Mouse (Mus musculus) thymus, postnatal 10 days (tissue): ENCODE data around the gene Zfand6.

ENCODE experiments used
- DNase-seq, 2 experiments: peaks; one replicate each; pipeline ENCODE4 v3.0.0; 2021; ENCODE audit warnings: low spot score in 2 of 2

Gene Zfand6

DNA sequence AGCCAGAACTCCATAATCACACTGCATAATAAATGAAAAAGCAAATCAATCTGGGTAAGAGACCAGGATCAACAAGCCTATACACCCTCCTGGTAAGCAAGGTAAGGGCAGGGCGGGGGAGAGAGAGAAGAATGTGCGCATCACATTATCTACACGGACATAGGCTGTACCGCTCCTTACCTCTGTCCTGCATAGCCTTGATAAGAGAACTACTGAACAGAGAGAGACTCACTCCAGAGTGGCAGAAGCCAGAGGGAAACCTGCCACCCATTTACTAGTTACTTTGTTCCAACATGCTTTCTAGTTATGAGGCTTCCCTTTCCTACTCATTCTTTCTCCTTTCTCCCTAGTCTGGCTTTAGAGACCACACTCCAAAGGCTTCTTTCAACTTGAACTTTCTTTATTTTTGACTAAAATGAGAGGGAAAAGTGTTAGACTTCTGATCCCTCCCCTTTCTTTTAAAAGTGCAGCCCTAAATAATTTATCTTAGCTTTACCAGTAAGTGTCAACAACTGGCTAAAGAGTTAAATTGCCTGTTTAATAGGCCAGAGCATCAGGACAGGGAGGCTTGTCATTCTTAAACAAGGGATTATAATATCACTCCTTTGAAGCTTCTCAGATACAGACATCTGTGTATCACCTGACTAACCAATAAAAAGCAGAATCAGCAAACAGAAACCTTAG is 38.3 kb downstream of the Zfand6 start:
- DNase-seq: no peak

DNA sequence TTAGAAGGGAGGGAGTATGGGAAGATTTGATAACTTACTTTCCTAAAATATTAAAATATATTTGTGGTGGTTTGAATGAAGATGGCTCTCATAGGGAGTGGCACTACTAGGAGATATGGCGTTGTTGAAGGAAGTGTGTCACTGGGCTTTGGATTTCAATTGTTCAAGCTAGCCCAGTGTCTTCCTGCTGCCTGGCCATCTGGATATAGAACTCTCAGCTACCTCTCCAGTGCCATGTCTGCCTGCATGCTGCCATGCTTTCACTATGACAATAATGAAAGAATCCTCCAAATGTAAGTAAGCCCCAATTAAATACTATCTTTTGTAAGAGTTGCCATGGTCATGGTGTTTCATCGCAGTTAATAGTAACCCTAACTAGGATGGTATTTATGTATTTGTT is 40.7 kb downstream of the Zfand6 start:
- no peak for DNase-seq

DNA sequence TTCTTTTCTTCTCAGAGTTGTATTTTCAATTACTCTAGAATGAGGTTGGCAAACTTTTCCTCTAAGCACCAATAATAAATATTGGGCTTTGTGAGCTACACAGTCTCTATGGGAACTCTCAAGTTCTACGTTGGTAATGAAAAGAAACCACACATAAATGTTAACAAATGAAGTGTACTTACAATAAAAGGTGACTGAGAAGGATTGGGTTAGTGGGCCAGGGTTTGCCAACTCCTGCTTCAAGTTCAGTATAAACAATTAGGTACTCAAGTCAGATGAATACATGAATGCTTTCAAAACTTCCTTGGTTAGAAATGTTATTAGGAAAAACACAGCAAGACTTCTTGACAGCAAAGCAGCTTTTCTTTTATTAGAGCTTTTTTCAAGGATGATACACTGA is 43.5 kb downstream of the Zfand6 start:
- no peak for DNase-seq

DNA sequence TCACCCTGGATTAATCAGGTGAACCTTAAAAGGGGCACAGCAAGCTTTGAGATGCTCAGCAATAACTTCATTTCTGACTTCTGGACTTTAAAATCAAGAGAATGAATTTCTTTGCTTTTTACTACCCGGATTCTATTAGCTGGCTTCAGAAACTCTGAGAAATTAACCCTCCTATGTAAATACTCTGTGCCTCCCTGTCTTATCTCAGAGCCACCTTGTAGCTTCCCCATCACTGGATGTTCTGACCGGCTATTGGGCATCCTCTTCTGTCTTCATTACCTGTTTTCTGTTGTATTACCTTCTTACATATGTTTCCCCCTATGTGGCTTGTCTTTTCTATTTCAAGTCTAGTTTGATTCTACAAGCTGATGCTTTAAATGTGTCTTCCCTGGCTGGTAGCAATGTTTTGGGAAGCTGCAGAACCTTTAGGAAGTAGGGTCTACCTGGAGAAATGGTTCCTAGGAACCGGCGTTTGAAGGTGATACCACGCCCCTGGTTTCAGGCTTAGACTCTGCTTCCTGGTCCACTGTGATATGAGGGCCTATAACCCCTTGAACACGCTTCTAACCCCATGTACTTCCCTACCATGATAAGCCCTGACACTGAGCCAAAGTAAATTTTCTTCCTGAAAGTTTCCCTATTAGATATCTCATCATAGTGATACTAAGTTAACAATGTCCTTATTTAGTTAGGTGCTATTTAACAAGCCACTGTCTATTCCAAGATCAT is 46.3 kb downstream of the Zfand6 start:
- DNase-seq: no peak

DNA sequence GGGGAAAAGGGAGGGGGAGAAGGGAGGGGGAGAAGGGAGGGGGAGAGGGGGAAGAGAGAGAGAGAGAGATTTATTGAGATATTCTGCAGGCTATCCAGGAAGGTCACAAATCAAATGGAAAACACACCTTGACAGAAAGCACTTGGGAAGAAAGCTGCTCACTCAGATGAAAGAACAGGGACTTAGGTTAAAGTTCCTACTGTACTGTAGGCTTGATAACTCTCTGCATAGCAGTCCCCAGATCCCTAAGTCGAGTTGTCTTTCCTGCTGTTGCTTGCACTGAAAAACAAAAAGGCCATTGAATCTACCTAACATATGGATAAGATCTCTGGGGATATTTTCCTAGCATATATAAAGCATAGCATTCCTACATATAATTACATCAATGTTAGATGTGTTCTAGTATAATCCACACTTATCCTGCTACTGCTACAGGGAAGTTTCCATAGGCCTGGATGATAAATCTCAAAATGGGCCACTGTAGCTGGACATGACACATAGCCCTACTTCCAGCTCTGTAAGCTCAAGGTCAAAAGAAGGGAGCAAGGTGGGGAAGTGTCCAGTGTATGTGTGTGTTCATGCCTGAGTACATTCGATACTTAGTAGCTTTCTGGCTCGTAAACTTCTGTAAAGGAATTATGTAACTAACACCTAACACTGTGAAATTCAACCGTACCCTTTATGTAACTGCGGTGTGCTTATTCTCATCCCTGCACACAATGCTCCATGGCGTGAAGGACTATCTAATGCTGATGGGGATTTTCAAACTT is 47.4 kb downstream of the Zfand6 start:
- DNase-seq: no peak

DNA sequence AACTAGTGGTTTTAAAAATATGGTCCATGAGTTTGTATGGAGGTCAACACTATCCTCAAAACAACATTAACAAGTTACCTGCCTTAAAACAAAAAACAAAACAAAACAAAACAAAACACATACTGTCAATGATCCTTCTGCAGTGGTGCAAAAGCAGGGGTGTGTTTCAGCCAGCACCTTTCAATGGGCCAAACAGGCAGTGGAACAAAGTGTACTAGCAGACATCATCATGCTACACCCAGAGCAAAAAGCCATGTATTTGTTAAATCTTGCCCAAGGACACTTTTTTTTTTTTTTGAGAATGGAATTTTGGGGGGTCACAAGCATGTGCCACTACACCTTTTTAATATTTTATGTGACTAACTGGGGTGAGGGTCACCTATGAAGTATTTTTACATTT is 52.8 kb downstream of the Zfand6 start:
- DNase-seq: no peak

- no peak for DNase-seq
Measured at GRCm38 (mm10) chr7:84631878-84632277, 57.9 kb downstream of the Zfand6 start.

GRCm38 (mm10) chr7:84623718-84624117 is 66.0 kb downstream of the Zfand6 start:
- no peak for DNase-seq

GRCm38 (mm10) chr7:84620956-84621355 is 68.8 kb downstream of the Zfand6 start:
- DNase-seq: no peak

DNA sequence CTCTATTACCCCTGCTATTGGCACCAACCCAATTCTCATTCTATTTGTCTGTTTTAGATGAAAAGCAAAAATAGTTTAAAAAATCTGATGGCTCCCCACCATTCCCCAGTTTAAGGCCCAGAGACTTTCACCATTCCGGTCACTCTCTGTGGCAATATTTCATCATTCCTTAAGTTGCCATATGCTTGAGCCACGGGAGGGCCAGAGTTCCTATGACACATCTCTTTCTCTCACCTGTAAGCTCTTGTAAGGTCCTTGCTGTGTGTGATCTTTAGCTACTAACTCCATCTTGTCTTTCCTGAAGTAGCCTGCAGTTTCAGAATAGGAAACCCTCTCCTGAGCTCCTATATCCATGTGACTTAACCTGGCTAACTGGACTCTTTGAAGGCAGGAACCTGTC is 70.8 kb downstream of the Zfand6 start:
- no peak for DNase-seq

GRCm38 (mm10) chr7:84612445-84612844 is 77.3 kb downstream of the Zfand6 start:
- DNase-seq: no peak

DNA sequence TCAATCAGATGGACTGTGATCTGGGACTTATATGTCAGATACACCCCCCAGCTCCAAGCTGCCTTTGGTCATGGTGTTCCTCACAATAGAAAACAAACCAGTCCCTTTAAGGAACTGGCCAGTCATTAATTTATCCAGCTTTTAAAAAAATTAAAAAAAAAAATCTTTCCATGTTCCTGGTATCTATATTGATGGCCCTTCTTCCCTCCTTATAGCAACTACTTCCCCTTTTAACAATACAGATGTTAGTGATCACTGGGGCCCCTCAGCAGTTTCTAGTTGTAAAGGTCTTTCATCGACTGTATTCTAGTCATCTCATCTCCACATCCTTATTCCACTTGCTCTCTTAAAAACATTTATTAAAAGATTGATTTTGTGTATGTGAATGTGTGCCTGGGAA is 78.2 kb downstream of the Zfand6 start:
- no peak for DNase-seq

DNA sequence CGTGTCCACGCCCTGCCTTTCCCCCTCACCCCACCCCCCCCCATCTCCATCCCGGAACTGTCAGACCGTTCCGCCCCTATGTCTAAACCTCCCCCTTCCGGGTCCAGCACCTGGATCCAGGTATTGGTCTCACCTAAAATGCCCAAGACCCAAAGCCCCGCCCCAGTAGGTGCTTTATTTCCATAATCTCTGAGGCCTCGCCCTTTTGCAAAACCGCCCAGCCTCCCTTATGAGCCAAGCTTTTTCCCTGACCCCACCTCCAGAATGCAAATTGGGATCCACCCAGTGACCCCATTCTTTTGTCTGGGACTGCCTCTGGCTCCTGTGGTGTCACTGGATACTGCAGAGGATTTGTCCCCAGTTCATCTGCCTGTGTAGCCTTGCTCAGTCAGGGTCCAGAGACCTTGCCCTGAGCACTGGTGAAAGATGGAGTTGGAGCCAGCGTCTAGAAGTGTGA is 83.4 kb downstream of the Zfand6 start, which contains the start of gene Fah:
Fah (minus strand) TSS at position 430 of the 457 bp plus-strand sequence.
- no peak for DNase-seq

- peak in 1 of 2 experiments; percentile 22 for DNase-seq
Measured at GRCm38 (mm10) chr7:84605704-84606292, 84.0 kb downstream of the Zfand6 start.

GRCm38 (mm10) chr7:84605033-84605687 is 84.6 kb downstream of the Zfand6 start:
- DNase-seq: no peak

DNA sequence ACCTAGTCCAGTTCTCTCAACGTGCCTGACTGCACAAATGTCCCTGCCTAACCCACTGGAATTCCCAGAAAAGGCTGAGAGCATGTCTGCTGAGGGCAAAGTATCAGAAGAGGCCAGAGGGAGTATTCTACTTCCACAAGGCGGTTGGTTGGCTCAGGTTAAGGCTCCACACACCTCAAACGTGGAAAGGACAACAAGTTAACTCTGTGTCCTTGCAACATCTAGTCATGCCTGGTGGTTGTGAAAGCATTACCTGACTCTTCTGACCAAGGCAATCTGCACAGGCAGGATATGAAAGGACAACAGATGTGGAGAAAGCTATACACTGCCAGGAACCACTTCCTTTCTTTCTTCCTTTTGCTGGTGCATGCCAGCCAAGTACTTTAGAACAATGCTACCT is 85.3 kb downstream of the Zfand6 start:
- no peak for DNase-seq

- no peak for DNase-seq
Measured at GRCm38 (mm10) chr7:84601331-84601730, 88.4 kb downstream of the Zfand6 start.

GRCm38 (mm10) chr7:84600631-84601030 is 89.1 kb downstream of the Zfand6 start:
- DNase-seq: no peak

DNA sequence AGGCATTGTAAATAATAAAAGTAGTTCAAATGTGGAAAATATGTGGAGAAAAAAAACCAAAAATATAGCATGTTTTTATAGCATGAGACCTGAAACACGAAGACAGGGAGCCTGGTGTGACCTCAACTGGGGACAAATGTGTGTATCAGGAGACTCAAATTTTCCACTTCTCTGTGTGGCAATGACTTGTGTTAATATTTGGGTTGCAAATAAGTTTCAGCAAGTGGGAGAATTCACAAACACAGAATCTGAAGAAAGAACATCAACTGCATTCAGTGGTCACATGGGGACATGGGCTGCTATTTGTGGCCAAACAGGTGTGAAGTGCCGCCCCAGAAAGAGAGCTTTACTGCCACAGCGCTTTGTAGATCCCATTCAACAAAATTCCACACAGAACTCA is 93.1 kb downstream of the Zfand6 start:
- DNase-seq: no peak

DNA sequence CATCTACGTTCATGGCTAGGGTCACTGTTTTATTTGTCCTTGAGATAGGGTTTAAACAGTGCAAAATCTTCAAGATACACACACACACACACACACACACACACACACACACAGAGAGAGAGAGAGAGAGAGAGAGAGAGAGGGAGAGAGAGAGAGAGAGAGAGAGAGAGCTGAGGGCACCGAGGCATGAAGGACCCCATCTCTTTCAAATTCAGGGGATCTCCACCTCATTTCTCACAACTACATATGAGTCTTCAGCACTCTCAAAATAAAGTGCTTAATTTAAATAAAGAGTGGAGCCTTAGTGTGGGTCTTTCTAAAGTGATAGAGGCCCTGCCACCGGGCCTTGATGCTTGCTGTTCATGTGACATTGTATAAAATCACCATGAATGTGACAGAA is 93.8 kb downstream of the Zfand6 start:
- DNase-seq: no peak

DNA sequence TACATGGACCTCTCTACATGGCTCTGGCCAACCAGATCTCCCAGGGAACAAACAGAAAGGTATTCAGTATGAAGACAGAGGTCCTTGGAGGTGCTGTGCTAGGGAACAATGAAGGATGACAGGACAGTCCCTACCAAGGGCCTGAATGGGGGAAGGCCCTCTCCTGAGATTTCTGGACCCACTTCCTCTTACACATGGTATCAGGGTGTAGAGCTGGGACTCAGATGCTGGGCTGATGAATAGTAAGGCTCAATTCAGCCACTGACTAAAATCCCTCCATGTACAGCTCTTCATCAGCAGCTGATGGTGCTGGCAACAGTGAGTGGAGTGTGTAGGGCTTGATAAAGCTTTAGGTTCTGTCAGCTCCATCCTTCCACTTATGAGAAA is 94.8 kb downstream of the Zfand6 start:
- DNase-seq: no peak
